Mouse (Mus musculus) heart, postnatal 0 days (tissue): ENCODE results near the gene Rfx4.

Experiments used
- CTCF ChIP-seq: IDR thresholded peaks from 2 replicates; pipeline ENCODE4 v1.5.1; 2016; ENCODE audit warnings: antibody characterized with exemption, control low read depth, low read depth
- EP300 ChIP-seq: IDR thresholded peaks from 2 replicates; pipeline ENCODE4 v1.6.1; 2016; ENCODE audit warnings: antibody characterized with exemption, low read depth

GRCm38 (mm10) chr10:84858806-84859496 is 103.1 kb downstream of the Rfx4 start:
- TF ChIP-seq CTCF: no peak
- TF ChIP-seq EP300: no peak
